Mouse (Mus musculus): ENCODE results near the gene Tia1. TPM values are rescaled to one million over a fixed set of nuclear protein-coding genes. Genes with fewer than 3 reads are reported as not detected.

Tia1 gene
- polyA plus RNA-seq, 1 experiment from 2014 or later: 401 TPM

DNA sequence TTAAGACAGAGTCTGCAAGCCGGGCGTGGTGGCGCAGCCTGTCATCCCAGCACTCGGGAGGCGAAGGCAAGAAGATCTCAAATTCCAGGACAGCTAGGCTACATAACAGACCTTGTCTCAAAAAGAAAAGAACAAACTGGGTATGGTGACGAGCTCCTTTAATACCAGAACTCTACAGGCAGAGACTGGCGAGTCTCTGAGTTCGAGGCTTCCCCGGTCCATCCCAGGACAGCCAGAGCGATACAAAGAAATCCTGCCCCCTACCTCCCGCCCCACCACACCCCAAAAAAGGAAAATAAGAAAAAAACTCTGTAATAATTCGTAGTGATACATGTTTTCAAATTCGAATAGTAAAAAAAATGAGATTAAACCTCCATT, 35.1 kb downstream of the Tia1 start:
- Histone ChIP-seq H3K4me2 (replicated peaks) (peak overlapping the region; percentile 88), H3K9ac (replicated peaks) (peak overlapping the region; percentile 84), H3K27me3 (no peaks in the 10 kb centered on the region), H3K36me3 (peaks cover 42% of the 10 kb centered on the region), H3K4me3 (replicated peaks) (peak overlapping the region; percentile 91), H3K9me3 (no peaks in the 10 kb centered on the region), H3K27ac (peak overlapping the region; percentile 91), H3K4me1 (replicated peaks) (peaks cover 14% of the 10 kb centered on the region)
- 5% methylated on average over 13 of the region's 13 CpGs for WGBS
- no peak for ATAC-seq

DNA sequence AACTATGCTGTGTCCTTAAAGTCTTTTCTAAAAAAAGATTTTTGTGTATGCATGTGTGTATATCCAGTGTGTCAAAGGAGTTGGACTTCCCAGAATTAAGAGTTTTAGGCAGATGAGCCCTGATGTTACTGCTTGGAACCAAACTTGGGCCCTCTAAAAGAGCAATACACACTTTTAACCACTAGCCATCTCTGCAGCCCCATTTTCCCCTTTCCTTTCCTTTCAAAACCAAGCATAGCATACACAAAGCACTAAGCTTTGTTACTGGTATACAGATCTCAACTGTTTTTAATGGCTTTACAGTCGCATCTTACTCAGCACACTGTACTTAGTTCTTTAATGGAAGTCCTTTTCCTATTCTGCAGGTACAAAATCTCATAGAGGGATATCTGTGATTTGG, 35.5 kb downstream of the Tia1 start:
- Histone ChIP-seq H3K27me3 (no peaks in the 10 kb centered on the region), H3K4me3 (replicated peaks) (peak overlapping the region; percentile 91), H3K9me3 (no peaks in the 10 kb centered on the region), H3K4me1 (replicated peaks) (peaks cover 14% of the 10 kb centered on the region), H3K27ac (0 out of 2 replicates have a peak overlapping the region, but pooled peaks have one; percentile 91), H3K4me2 (replicated peaks) (peak overlapping the region; percentile 88), H3K36me3 (peaks cover 42% of the 10 kb centered on the region), H3K9ac (replicated peaks) (peak overlapping the region; percentile 84)
- 95% methylated on average over 1 of the region's 1 CpGs for WGBS
- ATAC-seq: no peak

DNA sequence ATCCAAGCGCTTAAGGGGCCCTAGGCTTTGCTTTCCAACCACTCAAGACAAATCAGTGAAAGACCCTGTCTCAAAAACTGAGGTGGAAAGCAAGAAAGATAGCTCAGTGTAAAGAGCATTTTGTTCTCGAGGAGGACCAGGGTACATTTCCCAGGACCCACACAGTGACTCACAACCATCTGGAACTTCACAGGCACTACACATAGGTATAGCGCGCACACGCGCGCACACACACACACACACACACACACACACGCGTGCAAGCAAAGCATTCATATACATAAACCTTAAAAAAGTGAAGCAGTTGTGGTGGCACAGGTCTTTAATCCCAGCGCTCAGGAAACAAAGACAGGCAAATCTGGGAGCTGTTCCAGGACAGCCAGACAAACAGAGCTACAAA, 37.6 kb downstream of the Tia1 start:
- Histone ChIP-seq H3K9me3 (no peaks in the 10 kb centered on the region), H3K9ac (replicated peaks) (no peak overlapping the region), H3K4me3 (replicated peaks) (no peak overlapping the region), H3K36me3 (peaks cover 37% of the 10 kb centered on the region), H3K27ac (no peak overlapping the region), H3K27me3 (no peaks in the 10 kb centered on the region), H3K4me2 (replicated peaks) (no peak overlapping the region), H3K4me1 (replicated peaks) (peaks cover 14% of the 10 kb centered on the region)
- ATAC-seq: no peak
- WGBS: 98% methylated on average over 10 of the region's 10 CpGs

DNA sequence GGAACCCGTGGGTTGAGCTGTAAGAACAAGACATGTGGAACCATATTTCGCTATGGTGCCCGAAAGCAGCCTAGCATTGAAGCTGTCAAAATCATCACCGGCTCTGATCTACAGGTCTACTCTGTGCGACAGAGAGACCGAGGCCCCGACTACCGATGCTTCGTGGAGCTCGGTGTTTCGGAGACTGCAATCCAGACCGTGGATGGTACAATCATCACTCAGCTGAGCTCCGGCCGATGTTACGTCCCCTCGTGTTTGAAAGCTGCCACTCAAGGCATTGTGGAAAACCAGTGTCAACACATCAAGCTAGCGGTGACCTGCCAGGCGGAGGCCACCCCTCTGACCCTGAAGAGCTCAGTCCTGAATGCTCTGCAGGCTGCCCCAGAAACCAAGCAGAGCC, 41.5 kb downstream of the Tia1 start:
- Histone ChIP-seq H3K4me1 (replicated peaks) (no peaks in the 10 kb centered on the region), H3K9me3 (no peaks in the 10 kb centered on the region), H3K4me3 (replicated peaks) (no peak overlapping the region), H3K27me3 (no peaks in the 10 kb centered on the region), H3K27ac (no peak overlapping the region), H3K9ac (replicated peaks) (no peak overlapping the region), H3K36me3 (peaks cover 59% of the 10 kb centered on the region), H3K4me2 (replicated peaks) (no peak overlapping the region)
- WGBS: 92% methylated on average over 18 of the region's 18 CpGs
- ATAC-seq: no peak

DNA sequence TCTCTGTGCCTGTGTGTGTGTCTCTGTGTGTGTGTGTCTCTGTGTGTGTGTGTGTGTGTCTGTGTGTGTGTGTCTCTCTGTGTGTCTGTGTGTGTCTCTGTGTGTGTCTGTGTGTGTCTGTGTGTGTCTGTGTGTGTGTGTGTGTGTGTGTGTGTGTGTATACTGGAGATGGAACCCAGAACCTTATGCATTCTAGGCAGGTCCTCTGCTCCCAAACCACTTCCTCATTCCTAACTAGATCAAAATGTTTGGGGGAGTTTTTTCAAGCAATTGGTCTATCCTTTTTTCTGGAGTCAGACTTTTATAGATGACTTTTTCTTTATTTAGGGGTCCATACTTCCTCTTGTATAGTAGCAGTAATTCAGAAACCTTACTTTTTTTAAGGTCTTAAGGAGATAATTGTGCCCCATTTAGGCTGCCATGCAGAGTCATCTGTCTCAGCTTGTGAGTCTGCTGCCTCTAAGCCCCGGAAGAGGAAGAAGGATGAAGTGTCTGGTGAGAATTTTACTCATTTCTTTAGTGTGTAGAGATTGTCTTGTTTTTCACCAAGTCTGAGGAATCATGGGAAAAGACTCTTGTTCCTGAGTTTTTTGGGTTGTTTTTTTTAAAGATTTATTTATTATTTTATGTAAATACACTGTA, 43.0 kb downstream of the Tia1 start:
- H3K36me3 ChIP-seq: peaks cover 62% of the 10 kb centered on the region
- H3K4me3 ChIP-seq (replicated peaks): no peak overlapping the region
- no peaks in the 10 kb centered on the region for H3K4me1 ChIP-seq (replicated peaks)
- no peak overlapping the region for H3K9ac ChIP-seq (replicated peaks)
- H3K27ac ChIP-seq: no peak overlapping the region
- WGBS: 80% methylated on average over 1 of the region's 1 CpGs
- H3K4me2 ChIP-seq (replicated peaks): no peak overlapping the region
- no peaks in the 10 kb centered on the region for H3K9me3 ChIP-seq
- ATAC-seq: no peak
- no peaks in the 10 kb centered on the region for H3K27me3 ChIP-seq

DNA sequence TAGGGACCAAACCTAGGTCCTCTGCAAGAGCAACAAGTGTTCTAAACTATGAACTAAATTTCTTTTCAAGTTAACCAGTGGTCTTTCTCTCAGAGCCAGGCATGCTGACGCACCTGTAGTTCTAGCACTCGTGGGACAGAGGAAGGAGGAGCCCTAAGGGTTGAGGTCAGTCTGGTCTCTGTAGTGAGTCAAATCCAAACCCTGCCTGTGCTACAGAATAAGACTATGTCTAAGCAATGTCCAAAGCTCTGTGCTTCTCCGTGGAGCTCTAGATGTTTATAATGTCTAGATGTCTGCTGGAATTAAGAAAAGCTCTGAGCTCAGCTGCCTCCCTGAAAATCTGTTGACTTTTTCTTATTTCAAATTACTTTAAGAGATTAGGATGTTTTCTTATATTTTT, 52.7 kb downstream of the Tia1 start:
- Histone ChIP-seq H3K4me3 (replicated peaks) (no peak overlapping the region), H3K27ac (no peak overlapping the region), H3K9me3 (no peaks in the 10 kb centered on the region), H3K4me2 (replicated peaks) (no peak overlapping the region), H3K27me3 (no peaks in the 10 kb centered on the region), H3K4me1 (replicated peaks) (no peaks in the 10 kb centered on the region), H3K36me3 (peaks cover 71% of the 10 kb centered on the region), H3K9ac (replicated peaks) (no peak overlapping the region)
- ATAC-seq: no peak
- 94% methylated on average over 3 of the region's 3 CpGs for WGBS

DNA sequence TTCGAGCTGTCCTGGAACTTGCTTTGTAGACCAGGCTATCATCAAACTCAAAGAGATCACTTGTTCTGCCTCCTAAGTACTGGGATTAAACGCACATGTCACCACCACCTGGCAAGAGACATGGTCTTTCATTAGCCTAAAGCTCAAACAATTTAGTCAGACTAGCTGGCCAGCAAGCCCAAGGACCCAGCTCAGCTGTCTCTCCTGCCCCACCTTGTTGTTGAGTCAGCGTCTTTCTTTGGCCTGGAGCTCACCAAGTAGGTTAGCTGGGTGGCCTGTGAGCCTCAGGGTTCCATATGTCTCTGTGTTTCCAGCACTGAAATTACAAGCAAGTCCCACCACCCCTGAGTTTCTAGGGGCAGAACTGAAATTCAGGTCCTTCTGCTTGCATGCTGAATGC, 59.1 kb downstream of the Tia1 start:
- H3K4me2 ChIP-seq (replicated peaks): no peak overlapping the region
- no peak overlapping the region for H3K4me3 ChIP-seq (replicated peaks)
- WGBS: 94% methylated on average over 3 of the region's 3 CpGs
- no peak for ATAC-seq
- no peaks in the 10 kb centered on the region for H3K27me3 ChIP-seq
- H3K27ac ChIP-seq: no peak overlapping the region
- H3K36me3 ChIP-seq: peaks cover 79% of the 10 kb centered on the region
- H3K4me1 ChIP-seq (replicated peaks): no peaks in the 10 kb centered on the region
- H3K9ac ChIP-seq (replicated peaks): no peak overlapping the region
- H3K9me3 ChIP-seq: no peaks in the 10 kb centered on the region

DNA sequence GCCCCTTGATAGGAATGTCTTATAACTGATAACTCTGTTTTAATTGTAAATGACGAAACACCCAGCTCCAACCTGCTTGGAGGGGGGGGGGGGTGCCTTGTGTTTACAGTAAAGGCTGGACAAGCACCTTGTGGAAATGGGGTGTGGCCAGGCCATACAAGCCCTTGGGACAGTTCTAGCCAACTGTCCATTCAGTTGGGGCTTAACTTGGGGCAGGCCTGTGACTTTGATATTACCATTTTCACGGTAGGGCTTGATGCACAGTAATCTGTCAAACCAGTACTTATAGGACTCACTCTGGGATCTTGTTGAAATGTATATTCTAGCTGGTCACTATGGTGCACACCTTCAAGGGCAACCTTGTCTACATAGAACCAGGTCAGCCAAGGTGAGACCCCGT, 67.3 kb downstream of the Tia1 start:
- no peaks in the 10 kb centered on the region for H3K9me3 ChIP-seq
- WGBS: 86% methylated on average over 3 of the region's 3 CpGs
- peak overlapping the region; percentile 34 for H3K4me3 ChIP-seq (replicated peaks)
- 0 out of 2 replicates have a peak, but pooled peaks have one; percentile 0 for ATAC-seq
- no peak overlapping the region; the same call in 1 of the 2 replicates for H3K27ac ChIP-seq
- H3K4me2 ChIP-seq (replicated peaks): peak overlapping the region; percentile 61
- peaks cover 26% of the 10 kb centered on the region for H3K36me3 ChIP-seq
- H3K9ac ChIP-seq (replicated peaks): peak overlapping the region; percentile 63
- no peaks in the 10 kb centered on the region for H3K27me3 ChIP-seq
- peaks cover 22% of the 10 kb centered on the region for H3K4me1 ChIP-seq (replicated peaks)

DNA sequence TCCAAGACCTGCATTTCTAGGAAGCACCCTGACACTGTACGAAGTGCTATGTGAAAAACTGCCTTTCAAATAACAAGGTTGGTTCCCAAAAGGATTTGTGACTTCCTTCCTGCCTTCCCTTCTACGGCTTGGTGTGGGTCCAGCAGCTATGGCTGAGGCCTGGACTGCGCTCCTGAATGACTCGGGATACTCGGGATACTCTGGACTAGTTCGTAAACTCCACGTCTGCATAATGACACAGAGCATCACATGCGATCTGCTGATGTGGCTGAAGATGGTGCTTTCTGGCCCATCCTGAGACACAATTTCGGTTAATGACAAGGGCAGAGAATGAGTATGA, 67.7 kb downstream of the Tia1 start:
- H3K4me2 ChIP-seq (replicated peaks): peak overlapping the region; percentile 61
- H3K36me3 ChIP-seq: peaks cover 26% of the 10 kb centered on the region
- peaks cover 22% of the 10 kb centered on the region for H3K4me1 ChIP-seq (replicated peaks)
- peak overlapping the region; percentile 95 for H3K27ac ChIP-seq
- no peaks in the 10 kb centered on the region for H3K27me3 ChIP-seq
- H3K9me3 ChIP-seq: no peaks in the 10 kb centered on the region
- H3K4me3 ChIP-seq (replicated peaks): peak overlapping the region; percentile 34
- peak overlapping the region; percentile 63 for H3K9ac ChIP-seq (replicated peaks)
- WGBS: 24% methylated on average over 9 of the region's 9 CpGs
- ATAC-seq: peak; percentile 68

DNA sequence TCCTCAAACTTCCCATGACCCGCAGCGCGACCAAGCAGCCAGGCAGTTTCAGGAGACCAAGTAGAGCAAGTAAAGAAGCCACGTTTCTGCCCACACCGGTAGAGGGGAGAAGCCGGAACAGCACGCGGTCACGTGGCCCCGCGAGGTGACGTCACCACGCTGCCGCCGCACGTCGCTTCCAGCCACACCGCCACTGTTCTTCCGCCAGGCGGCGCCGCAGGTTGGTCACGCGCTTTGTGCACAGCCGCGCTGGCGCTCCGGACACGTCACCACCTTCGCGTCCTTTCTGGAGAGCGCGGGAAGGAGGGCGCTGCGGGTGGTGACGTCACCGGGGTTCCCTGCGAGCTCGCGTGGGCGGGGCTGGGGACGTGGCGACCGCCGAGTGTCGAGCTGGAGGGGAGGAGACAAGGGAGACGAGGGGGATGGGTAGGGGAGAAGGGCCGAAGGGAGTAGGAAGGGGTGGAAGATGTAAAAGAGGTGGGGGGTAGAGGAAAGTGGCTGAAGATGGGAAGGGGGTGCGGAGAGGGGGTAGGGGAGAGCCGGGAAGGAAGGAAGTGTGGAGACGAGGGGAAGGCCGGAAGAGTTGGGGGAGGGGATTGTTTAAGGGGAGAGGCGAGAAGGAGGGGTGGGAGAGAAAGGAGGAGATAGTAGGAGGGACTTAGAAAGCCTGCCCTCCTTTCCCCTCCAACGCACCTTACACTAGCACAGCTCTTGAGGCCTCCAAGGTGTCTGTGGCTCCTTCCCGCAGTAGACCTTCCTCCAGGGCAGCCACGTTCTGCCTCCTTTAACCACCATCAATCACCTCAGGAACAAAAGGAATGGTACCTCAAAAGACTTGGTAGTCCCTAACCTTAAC, 68.3 kb downstream of the Tia1 start:
- peak overlapping the region; percentile 34 for H3K4me3 ChIP-seq (replicated peaks)
- H3K9ac ChIP-seq (replicated peaks): peak overlapping the region; percentile 64
- WGBS: under 1% methylated on average over 55 of the region's 56 CpGs
- peaks cover 20% of the 10 kb centered on the region for H3K36me3 ChIP-seq
- H3K27me3 ChIP-seq: no peaks in the 10 kb centered on the region
- H3K4me1 ChIP-seq (replicated peaks): peaks cover 22% of the 10 kb centered on the region
- ATAC-seq: peak; percentile 94
- H3K4me2 ChIP-seq (replicated peaks): peak overlapping the region; percentile 61
- H3K9me3 ChIP-seq: no peaks in the 10 kb centered on the region
- H3K27ac ChIP-seq: peak overlapping the region; percentile 95

DNA sequence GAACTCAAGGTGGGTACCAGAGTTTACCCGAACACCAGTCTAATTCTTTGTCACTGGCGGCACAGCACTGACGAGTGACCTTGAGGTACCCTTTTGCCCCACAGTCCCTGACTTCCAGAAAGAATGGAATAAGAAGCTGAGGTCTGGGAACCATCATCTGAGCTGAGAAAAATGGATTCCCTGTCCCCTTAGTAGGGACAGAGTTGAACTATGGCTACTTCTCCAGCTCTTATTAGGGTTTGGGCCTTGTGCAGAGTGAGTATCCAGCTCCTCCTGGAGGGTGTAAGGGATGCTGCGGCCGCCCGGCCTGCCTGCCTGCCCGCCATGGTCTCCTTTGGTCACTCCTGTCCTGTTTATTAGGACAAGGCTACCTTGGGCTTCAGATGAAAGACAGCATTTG, 69.1 kb downstream of the Tia1 start:
- peak overlapping the region; percentile 95 for H3K27ac ChIP-seq
- 0 out of 2 replicates have a peak, but pooled peaks have one; percentile 16 for ATAC-seq
- peak overlapping the region; percentile 61 for H3K4me2 ChIP-seq (replicated peaks)
- peaks cover 22% of the 10 kb centered on the region for H3K4me1 ChIP-seq (replicated peaks)
- no peaks in the 10 kb centered on the region for H3K27me3 ChIP-seq
- H3K4me3 ChIP-seq (replicated peaks): peak overlapping the region; percentile 34
- WGBS: 54% methylated on average over 7 of the region's 7 CpGs
- peak overlapping the region; percentile 64 for H3K9ac ChIP-seq (replicated peaks)
- H3K36me3 ChIP-seq: peaks cover 14% of the 10 kb centered on the region; the same call in 1 of the 2 replicates
- no peaks in the 10 kb centered on the region for H3K9me3 ChIP-seq

DNA sequence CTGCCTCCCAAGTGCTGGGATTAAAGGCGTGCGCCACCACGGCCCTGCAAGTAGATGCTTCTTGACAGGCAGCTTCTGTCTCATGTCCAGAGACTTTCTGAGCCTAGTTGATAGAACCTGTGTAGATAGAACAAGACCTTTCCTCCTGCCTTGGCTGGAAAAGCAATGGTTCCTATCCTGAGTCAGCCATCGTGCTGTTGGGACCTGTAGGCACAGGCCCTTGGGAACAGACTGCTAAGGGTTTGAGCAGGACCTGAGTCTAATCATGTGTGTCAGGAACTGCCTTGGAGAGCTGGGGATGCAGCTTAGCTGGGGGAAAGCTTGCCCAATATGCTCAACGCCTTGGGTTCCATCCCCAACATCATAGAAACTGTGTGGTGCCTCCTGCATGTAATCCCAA, 70.1 kb downstream of the Tia1 start:
- Histone ChIP-seq H3K4me3 (replicated peaks) (no peak overlapping the region), H3K9ac (replicated peaks) (no peak overlapping the region), H3K27ac (no peak overlapping the region), H3K4me1 (replicated peaks) (peaks cover 22% of the 10 kb centered on the region), H3K9me3 (no peaks in the 10 kb centered on the region), H3K27me3 (no peaks in the 10 kb centered on the region), H3K36me3 (peaks cover 6% of the 10 kb centered on the region; the same call in 1 of the 2 replicates), H3K4me2 (replicated peaks) (no peak overlapping the region)
- no peak for ATAC-seq
- 98% methylated on average over 5 of the region's 5 CpGs for WGBS
